Mouse (Mus musculus) CH12.LX (cell line): Measurements from ENCODE around the gene Ccdc167. TPM values are rescaled to one million over a fixed set of nuclear protein-coding genes. Genes with fewer than 3 reads are reported as not detected.

Source experiments
- DNase-seq: peaks from one replicate; pipeline ENCODE4 v3.0.0-alpha.2; 2013; ENCODE audit errors: extremely low read depth
- H3K27ac ChIP-seq: 2 replicates; pipeline ENCODE4 v1.5.1; 2012; ENCODE audit warnings: low read depth, mild to moderate bottlenecking, control low read depth, moderate library complexity; ENCODE audit not compliant: insufficient read depth
- H3K27me3 ChIP-seq: replicated peaks from 2 replicates; pipeline ENCODE3; 2012; ENCODE audit warnings: inconsistent platforms
- H3K36me3 ChIP-seq, 2 experiments: replicated peaks in 1 of 2; 2 replicates each; pipeline versions ENCODE3 to v1.6.1; 2012; ENCODE audit warnings: inconsistent platforms in 1 of 2, low read length in 1 of 2, mild to moderate bottlenecking in 1 of 2, mixed read lengths in 1 of 2, moderate library complexity in 1 of 2; ENCODE audit not compliant: control insufficient read depth in 1 of 2, insufficient read depth in 1 of 2
- H3K4me1 ChIP-seq, 2 experiments: 2 replicates each; pipeline ENCODE4 v1.6.1; 2012; ENCODE audit warnings: inconsistent platforms in 1 of 2, moderate library complexity in 1 of 2; ENCODE audit not compliant: insufficient read depth in 2 of 2, control insufficient read depth in 1 of 2
- H3K4me2 ChIP-seq: 2 replicates; pipeline ENCODE4 v1.6.1; 2012; ENCODE audit warnings: low read depth, mild to moderate bottlenecking, control low read depth; ENCODE audit not compliant: poor library complexity, insufficient read depth, severe bottlenecking
- H3K4me3 ChIP-seq, 3 experiments: fragments of 150-350 bp in 1 of 3; sonication (generic) in 1 of 3; replicated peaks in 1 of 3; 2 replicates each; pipeline versions ENCODE3 to v1.5.1; 2011 to 2012; ENCODE audit warnings: low read depth in 2 of 3, low read length in 2 of 3, mild to moderate bottlenecking in 2 of 3, moderate library complexity in 2 of 3, control low read depth in 1 of 3, improper control_type of control experiment in 1 of 3, inconsistent platforms in 1 of 3, mixed read lengths in 1 of 3; ENCODE audit not compliant: poor library complexity in 1 of 3
- H3K79me2 ChIP-seq: replicated peaks from 2 replicates; pipeline ENCODE4 v1.6.1; 2012; ENCODE audit warnings: mild to moderate bottlenecking, moderate library complexity; ENCODE audit not compliant: control insufficient read depth, poor library complexity, insufficient read depth, severe bottlenecking; ENCODE audit errors: extremely low read depth
- H3K9ac ChIP-seq: 2 replicates; pipeline ENCODE4 v1.6.1; 2012; ENCODE audit warnings: low read depth, mild to moderate bottlenecking, control low read depth, moderate library complexity; ENCODE audit not compliant: insufficient read depth
- H3K9me3 ChIP-seq: replicated peaks from 2 replicates; pipeline ENCODE3; 2012; ENCODE audit warnings: low read length, inconsistent platforms, mixed read lengths
- CHD1 ChIP-seq: IDR thresholded peaks from 2 replicates; pipeline ENCODE4 v1.6.1; 2012; ENCODE audit warnings: low read depth, low read length, improper control_type of control experiment, inconsistent platforms
- CHD2 ChIP-seq: IDR thresholded peaks from 2 replicates; pipeline ENCODE4 v1.6.1; 2011; ENCODE audit warnings: low read length, improper control_type of control experiment
- ETS1 ChIP-seq: conservative IDR thresholded peaks from 2 replicates; pipeline ENCODE4 v1.6.1; 2012; ENCODE audit warnings: low read depth, mild to moderate bottlenecking, inconsistent platforms, low read length, improper control_type of control experiment, moderate library complexity
- HCFC1 ChIP-seq: IDR thresholded peaks from 2 replicates; pipeline ENCODE4 v1.6.1; 2012; ENCODE audit warnings: low read depth, mild to moderate bottlenecking, inconsistent platforms, low read length, improper control_type of control experiment
- IRF4 ChIP-seq: IDR thresholded peaks from 2 replicates; pipeline ENCODE4 v1.6.1; 2014; ENCODE audit warnings: low read depth, mild to moderate bottlenecking, inconsistent platforms, low read length, improper control_type of control experiment
- JUN ChIP-seq: IDR thresholded peaks from 2 replicates; pipeline ENCODE4 v1.6.1; 2011; ENCODE audit warnings: low read depth, mild to moderate bottlenecking, low read length, improper control_type of control experiment, moderate library complexity; ENCODE audit not compliant: insufficient read depth
- KAT2A ChIP-seq: IDR thresholded peaks from 2 replicates; pipeline ENCODE4 v1.6.1; 2012; ENCODE audit warnings: low read length, improper control_type of control experiment, inconsistent platforms; ENCODE audit not compliant: insufficient replicate concordance
- MAZ ChIP-seq: IDR thresholded peaks from 2 replicates; pipeline ENCODE4 v1.6.1; 2012; ENCODE audit warnings: low read depth, mild to moderate bottlenecking, inconsistent platforms, low read length, improper control_type of control experiment, moderate library complexity
- MEF2A ChIP-seq: IDR thresholded peaks from 2 replicates; pipeline ENCODE4 v1.6.1; 2014; ENCODE audit warnings: low read depth, mild to moderate bottlenecking, inconsistent platforms, low read length, improper control_type of control experiment, borderline replicate concordance
- MXI1 ChIP-seq: IDR thresholded peaks from 2 replicates; pipeline ENCODE4 v1.6.1; 2011; ENCODE audit warnings: mild to moderate bottlenecking, low read depth, low read length, improper control_type of control experiment
- MYC ChIP-seq: IDR thresholded peaks from 2 replicates; pipeline ENCODE4 v1.6.1; 2011; ENCODE audit warnings: low read depth, mild to moderate bottlenecking, improper control_type of control experiment, low read length
- NELFE ChIP-seq: IDR thresholded peaks from 2 replicates; pipeline ENCODE4 v1.6.1; 2011; ENCODE audit warnings: low read depth, low read length, improper control_type of control experiment
- NRF1 ChIP-seq: IDR thresholded peaks from 2 replicates; pipeline ENCODE4 v1.6.1; 2014; ENCODE audit warnings: low read depth, mild to moderate bottlenecking, inconsistent platforms, low read length, improper control_type of control experiment, moderate library complexity
- PAX5 ChIP-seq: IDR thresholded peaks from 2 replicates; pipeline ENCODE4 v1.6.1; 2012; ENCODE audit warnings: low read length, inconsistent platforms, mixed read lengths
- POLR2A ChIP-seq: IDR thresholded peaks from 2 replicates; pipeline ENCODE4 v1.6.1; 2011; ENCODE audit warnings: low read depth, mild to moderate bottlenecking, improper control_type of control experiment, low read length
- RAD21 ChIP-seq: IDR thresholded peaks from 2 replicates; pipeline ENCODE4 v1.6.1; 2011; ENCODE audit warnings: low read depth, mild to moderate bottlenecking, low read length, improper control_type of control experiment, moderate library complexity
- RCOR1 ChIP-seq: conservative IDR thresholded peaks from 2 replicates; pipeline ENCODE4 v1.6.1; 2012; ENCODE audit warnings: low read depth, mild to moderate bottlenecking, inconsistent platforms, low read length, improper control_type of control experiment
- SIN3A ChIP-seq: IDR thresholded peaks from 2 replicates; pipeline ENCODE4 v1.6.1; 2012; ENCODE audit warnings: low read length, improper control_type of control experiment, inconsistent platforms
- SMC3 ChIP-seq: IDR thresholded peaks from 2 replicates; pipeline ENCODE4 v1.6.1; 2011; ENCODE audit warnings: low read depth, low read length, improper control_type of control experiment
- TCF12 ChIP-seq: IDR thresholded peaks from 2 replicates; pipeline ENCODE4 v1.6.1; 2014; ENCODE audit warnings: low read depth, mild to moderate bottlenecking, inconsistent platforms, low read length, improper control_type of control experiment
- USF1 ChIP-seq: IDR thresholded peaks from 2 replicates; pipeline ENCODE4 v1.6.1; 2014; ENCODE audit warnings: low read depth, mild to moderate bottlenecking, inconsistent platforms, low read length, improper control_type of control experiment
- ZC3H11A ChIP-seq: IDR thresholded peaks from 2 replicates; pipeline ENCODE4 v1.6.1; 2012; ENCODE audit warnings: low read depth, mild to moderate bottlenecking, inconsistent platforms, low read length, improper control_type of control experiment
- ZKSCAN1 ChIP-seq: IDR thresholded peaks from 2 replicates; pipeline ENCODE4 v1.6.1; 2012; ENCODE audit warnings: low read depth, inconsistent platforms, low read length, improper control_type of control experiment, borderline replicate concordance
- ZMIZ1 ChIP-seq: IDR thresholded peaks from 2 replicates; pipeline ENCODE4 v1.6.1; 2012; ENCODE audit warnings: low read depth, mild to moderate bottlenecking, inconsistent platforms, low read length, improper control_type of control experiment
- dilution Hi-C: fragments of 300-500 bp; cut with MboI; formaldehyde crosslinking; loops from 2 replicates; pipeline ENCODE4 v1.14.3; 2020; ENCODE audit warnings: low sequenced_read_pairs; ENCODE audit not compliant: extremely low pct_unique_long_range_greater_than_20kb, extremely low pct_ligation_motif_present
- in situ Hi-C: fragments of 300-500 bp; cut with MboI; formaldehyde crosslinking; loops from 3 replicates; pipeline ENCODE4 v1.14.3; 2019; ENCODE audit warnings: low sequenced_read_pairs, low pct_ligation_motif_present, low pct_unique_long_range_greater_than_20kb, mixed read lengths
- polyA plus RNA-seq: library from polyadenylated mRNA; unstranded; fragments of >175 nt; gene quantifications from 2 replicates; pipeline ENCODE4 v1.2.1, GENCODE M21; 2012; ENCODE audit warnings: low read depth; ENCODE audit not compliant: insufficient read length
- total RNA-seq, 2 experiments: library from RNA; depleted of rRNA; stranded (reverse); fragments of 300-350 nt in 1 of 2; fragments of >200 nt in 1 of 2; gene quantifications; 2 replicates each; pipeline ENCODE4 v1.2.3; 2012 to 2014

Gene Ccdc167
- total and polyA plus RNA-seq, 3 experiments, result 8.8 to 18.7 (median 12.0) TPM

GRCm38 (mm10) chr17:29760404-29761375 lies 43.8 kb upstream of the Ccdc167 start:
- in situ Hi-C loops, result loop anchor here (10.0 kb wide), 1 partner anchor 46 kb away; the partner anchor contains the start of gene Ccdc167
- Histone ChIP-seq H3K79me2 (no peaks in the 10 kb centered on the region), H3K27ac (no peak overlapping the region), H3K4me3 (no peak overlapping the region), H3K36me3 (no peaks in the 10 kb centered on the region), H3K9me3 (peaks cover 7% of the 10 kb centered on the region), H3K4me2 (no peak overlapping the region), H3K4me1 (peaks cover 11 to 23% of the 10 kb centered on the region in 2 experiments), H3K27me3 (no peaks in the 10 kb centered on the region), H3K9ac (no peak overlapping the region)
- dilution Hi-C loops, result no loop called here
- TF ChIP-seq MXI1, result no peak
- no peak for TF ChIP-seq POLR2A
- TF ChIP-seq MYC, result no peak
- no peak for TF ChIP-seq PAX5
- TF ChIP-seq JUN, result no peak
- no peak for TF ChIP-seq ZMIZ1
- TF ChIP-seq ZKSCAN1, result no peak
- no peak for TF ChIP-seq IRF4
- DNase-seq, result no peak

- in situ Hi-C loops, result loop anchor here (10.0 kb wide), 1 partner anchor 45 kb away; the partner anchor contains the start of gene Ccdc167
Measured at GRCm38 (mm10) chr17:29759963-29760362, 43.1 kb upstream of the Ccdc167 start.

More at GRCm38 (mm10) chr17:29759963-29760362, 43.1 kb upstream of the Ccdc167 start:
- Histone ChIP-seq H3K4me2 (no peak overlapping the region), H3K36me3 (no peaks in the 10 kb centered on the region), H3K9ac (no peak overlapping the region), H3K27ac (no peak overlapping the region), H3K4me1 (peaks cover 7 to 16% of the 10 kb centered on the region in 2 experiments), H3K9me3 (peaks cover 7% of the 10 kb centered on the region), H3K27me3 (no peaks in the 10 kb centered on the region), H3K4me3 (no peak overlapping the region), H3K79me2 (no peaks in the 10 kb centered on the region)
- no peak for DNase-seq
- TF ChIP-seq ETS1 (no peak), MAZ (no peak), KAT2A (no peak), HCFC1 (no peak), SMC3 (no peak), CHD2 (no peak), SIN3A (no peak), RAD21 (no peak), ZC3H11A (no peak), RCOR1 (no peak), NELFE (no peak), NRF1 (no peak), CHD1 (no peak), USF1 (no peak), TCF12 (no peak), MEF2A (no peak), IRF4 (no peak), ZMIZ1 (no peak)
- dilution Hi-C loops, result no loop called here
